8 mouse cellular contexts compared by ENCODE assay signal in the genomic region with DNA sequence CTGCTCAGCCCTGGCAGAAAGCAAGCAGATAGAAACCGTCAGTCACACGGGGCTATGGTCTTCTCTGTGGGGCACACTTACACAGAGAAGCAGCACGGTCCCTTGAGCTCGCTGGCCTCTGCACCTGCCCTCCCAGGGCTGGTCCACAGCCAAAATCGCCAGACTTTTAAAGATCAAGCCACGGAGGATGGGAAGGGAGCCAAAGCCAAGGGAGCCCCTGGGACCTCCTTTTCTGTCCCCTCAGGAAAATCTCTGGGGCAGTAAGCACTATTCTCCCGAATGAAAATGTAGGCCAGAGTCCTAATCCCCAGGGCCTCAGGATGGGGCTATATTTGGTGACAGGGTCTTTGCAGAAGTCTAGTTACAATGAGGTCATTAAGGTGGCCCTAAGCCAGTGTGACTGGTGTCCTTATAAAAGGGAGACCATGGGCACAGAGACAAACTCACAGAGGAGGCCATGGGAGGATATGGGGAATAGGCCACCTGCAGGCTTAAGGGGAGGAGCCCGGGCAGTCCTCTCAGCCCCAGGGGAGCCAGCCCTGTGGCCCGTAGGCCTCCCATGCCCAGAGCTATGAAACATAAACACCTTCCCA. TPM values are rescaled to one million over a fixed set of nuclear protein-coding genes. Genes with fewer than 3 reads are reported as not detected.
DNase-seq lines count a peak whose midpoint lies in the region; ATAC-seq and TF ChIP-seq lines count a peak whose summit lies in the region.

No protein-coding gene starts in this region.

- dilution Hi-C loops in CH12.LX (cut with MboI; ENCODE audit: extremely low pct_ligation_motif_present, extremely low pct_unique_long_range_greater_than_20kb, low sequenced_read_pairs) = no loop called here

- 7% methylated on average over 9 of the region's 9 CpGs for WGBS in neural tube, embryonic 14.5 days

- H3K36me3 ChIP-seq in CH12.LX (replicated peaks in 1 of 2; ENCODE audit: control insufficient read depth in 1 of 2, insufficient read depth in 1 of 2, low read length in 1 of 2) = peaks cover 2 to 23% of the 10 kb centered on the region in 2 experiments
- no peaks in the 10 kb centered on the region for H3K36me3 ChIP-seq in neural tube, embryonic 14.5 days (ENCODE audit: control insufficient read depth, insufficient read depth, low read length)

- H3K9me3 ChIP-seq in CH12.LX (replicated peaks; ENCODE audit: low read length) = no peaks in the 10 kb centered on the region
- no peaks in the 10 kb centered on the region for H3K9me3 ChIP-seq in neural tube, embryonic 14.5 days (ENCODE audit: control insufficient read depth, low read length)

- peak overlapping the region; percentile 95 for H3K27ac ChIP-seq in CH12.LX (ENCODE audit: insufficient read depth, low read depth)
- H3K27ac ChIP-seq in neural tube, embryonic 14.5 days (ENCODE audit: low read depth, low read length) = peak overlapping the region; percentile 65

- TF ChIP-seq CTCF in CH12.LX (conservative IDR thresholded peaks at IDR 0.05 in 1 of 2, IDR thresholded peaks at IDR 0.05 in 1 of 2; ENCODE audit: low read depth in 2 of 2, low read length in 2 of 2) = no peak

- no peaks in the 10 kb centered on the region; the same call in 1 of the 2 replicates for H3K79me2 ChIP-seq in CH12.LX (replicated peaks; ENCODE audit: control insufficient read depth, extremely low read depth, insufficient read depth, poor library complexity, severe bottlenecking)

- no peaks in the 10 kb centered on the region for H3K27me3 ChIP-seq in CH12.LX (replicated peaks)
- H3K27me3 ChIP-seq in neural tube, embryonic 14.5 days (ENCODE audit: control insufficient read depth, insufficient read depth, low read length) = no peaks in the 10 kb centered on the region

- in situ Hi-C loops in CH12.LX (cut with MboI; ENCODE audit: low pct_ligation_motif_present, low pct_unique_long_range_greater_than_20kb, low sequenced_read_pairs) = loop anchor here (10.0 kb wide), 1 partner anchor 200 kb away; no protein-coding TSS in a partner anchor

- TF ChIP-seq RAD21 in CH12.LX (IDR thresholded peaks at IDR 0.05; ENCODE audit: low read depth, low read length) = no peak; the same call in 1 of the 2 replicates

- TF ChIP-seq EP300 in CH12.LX (IDR thresholded peaks at IDR 0.05; ENCODE audit: low read length) = 0 out of 2 replicates have a peak, but pooled peaks have one; percentile 29

- peak; percentile 36 for ATAC-seq in neural tube, embryonic 14.5 days (ENCODE audit: low read depth)

- TF ChIP-seq POLR2A in CH12.LX (IDR thresholded peaks at IDR 0.05; ENCODE audit: low read depth, low read length) = no peak

- DNase-seq in CH12.LX (ENCODE audit: extremely low read depth) = no peak
- peak; percentile 84 to 88 for DNase-seq in cerebellum, postnatal 10 days
- DNase-seq in heart, adult 9 months (ENCODE audit: low spot score in 2 of 2) = peak; percentile 48 to 54
- peak; percentile 88 for DNase-seq in kidney, adult 9 months
- DNase-seq in spleen, postnatal 36 days (ENCODE audit: low spot score in 2 of 2) = no peak
- DNase-seq in urinary bladder, postnatal 25 days (ENCODE audit: low spot score) = no peak
- no peak for DNase-seq in layer of hippocampus, postnatal 25 days (ENCODE audit: extremely low spot score in 1 of 2, low spot score in 1 of 2)

- H3K4me1 ChIP-seq in CH12.LX (ENCODE audit: control insufficient read depth in 1 of 2, insufficient read depth in 2 of 2) = peaks cover 62 to 88% of the 10 kb centered on the region in 2 experiments
- peaks cover 50% of the 10 kb centered on the region for H3K4me1 ChIP-seq in neural tube, embryonic 14.5 days (ENCODE audit: control insufficient read depth, insufficient read depth, low read length)

- peak overlapping the region; percentile 59 for H3K4me2 ChIP-seq in CH12.LX (ENCODE audit: insufficient read depth, low read depth, poor library complexity, severe bottlenecking)
- H3K4me2 ChIP-seq in neural tube, embryonic 14.5 days (ENCODE audit: low read depth, low read length) = no peak overlapping the region

- peak overlapping the region; percentile 72 for H3K9ac ChIP-seq in CH12.LX (ENCODE audit: insufficient read depth, low read depth)
- H3K9ac ChIP-seq in neural tube, embryonic 14.5 days (replicated peaks; ENCODE audit: low read depth, low read length) = no peak overlapping the region

- no peak overlapping the region for H3K4me3 ChIP-seq in CH12.LX (replicated peaks in 1 of 3; ENCODE audit: low read depth in 2 of 3, low read length in 2 of 3, poor library complexity in 1 of 3)
- no peak overlapping the region for H3K4me3 ChIP-seq in neural tube, embryonic 14.5 days (ENCODE audit: low read depth, low read length)

TF ChIP-seq in CH12.LX, 34 proteins besides CTCF, POLR2A, EP300 and RAD21:
- TF ChIP-seq JUND (conservative IDR thresholded peaks at IDR 0.05; ENCODE audit: low read depth, low read length) = no peak
- TF ChIP-seq TCF12 (IDR thresholded peaks at IDR 0.05; ENCODE audit: low read depth, low read length) = peak; percentile 73; the same call in 1 of the 2 replicates
- peak; percentile 47; the same call in 1 of the 2 replicates for TF ChIP-seq MEF2A (IDR thresholded peaks at IDR 0.05; ENCODE audit: borderline replicate concordance, low read depth, low read length)
- TF ChIP-seq IRF4 (IDR thresholded peaks at IDR 0.05; ENCODE audit: low read depth, low read length) = peak; percentile 26; the same call in 1 of the 2 replicates

RNA-seq across cellular contexts. Expression of a gene that starts 53.9 kb away (rescaled TPM):
- total RNA-seq in CH12.LX (2012; rRNA removed) = 23.6 and 25.9 TPM in 2 replicates
- 18.6 and 23.2 TPM in 2 replicates for total RNA-seq in CH12.LX (2014; rRNA removed)
- polyA plus RNA-seq in CH12.LX (2012; ENCODE audit: insufficient read length, low read depth) = 21.9 and 27.3 TPM in 2 replicates
- 55.8 and 57.7 TPM in 2 replicates for polyA plus RNA-seq in neural tube, embryonic 14.5 days (2014; fragmentation: Nextera tagmentation; extraction: Ambion mirVana)
- 10 to 100 TPM; 35.5 to 45.9 TPM for total RNA-seq in layer of hippocampus, postnatal 25 days (2021)

Comparison
In these comparisons a context has a peak if more than half of its experiments do, and no peak if none do; other contexts are left out.
1. DNase-seq: peak in cerebellum, postnatal 10 days (2 of 2), heart, adult 9 months (2 of 2) and kidney, adult 9 months (single experiment); none in CH12.LX (single experiment), spleen, postnatal 36 days (0 of 2), urinary bladder, postnatal 25 days (single experiment) and layer of hippocampus, postnatal 25 days (0 of 2).